Mouse (Mus musculus) G1E (cell line): ENCODE data around the gene Ggct.

ENCODE experiments used
- CTCF ChIP-seq: IDR thresholded peaks from 2 replicates; pipeline ENCODE4 v1.5.1; 2012; ENCODE audit warnings: low read depth, low read length, inconsistent platforms, mixed read lengths
- GATA1 ChIP-seq: IDR thresholded peaks from 2 replicates; pipeline ENCODE4 v1.6.1; 2012; ENCODE audit warnings: borderline replicate concordance, low read length, inconsistent platforms, mixed read lengths
- POLR2AphosphoS5 ChIP-seq: IDR thresholded peaks from 2 replicates; pipeline ENCODE4 v1.6.1; 2012; ENCODE audit warnings: low read depth, low read length, inconsistent platforms; ENCODE audit not compliant: insufficient replicate concordance

DNA sequence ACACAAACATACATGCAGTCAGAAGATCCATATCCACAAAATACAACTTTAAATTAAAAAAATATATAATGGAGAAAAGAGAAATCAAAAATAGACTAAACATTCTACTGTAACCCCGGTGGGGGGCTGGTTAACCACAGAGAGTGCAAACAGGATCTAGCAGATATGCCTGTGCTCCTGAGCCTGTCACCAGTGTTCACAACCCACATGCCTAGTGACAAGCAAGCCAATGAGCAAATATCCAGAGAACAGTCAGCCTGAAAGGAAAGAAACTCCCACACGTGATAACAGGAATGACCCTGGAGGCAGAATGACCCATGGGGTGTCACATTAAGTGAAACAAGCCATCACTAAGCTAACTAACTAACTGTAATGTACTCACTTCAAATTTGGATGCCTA is 56.3 kb downstream of the Ggct start:
- TF ChIP-seq POLR2AphosphoS5 (no peak), CTCF (no peak), GATA1 (no peak)
